Mouse (Mus musculus): Measurements from ENCODE around the gene Oprl1. TPM values are rescaled to one million over a fixed set of nuclear protein-coding genes. Genes with fewer than 3 reads are reported as not detected.

Oprl1 gene
- total RNA-seq, 2 experiments from 2014 or later: 52.9 to 54.1 TPM

DNA sequence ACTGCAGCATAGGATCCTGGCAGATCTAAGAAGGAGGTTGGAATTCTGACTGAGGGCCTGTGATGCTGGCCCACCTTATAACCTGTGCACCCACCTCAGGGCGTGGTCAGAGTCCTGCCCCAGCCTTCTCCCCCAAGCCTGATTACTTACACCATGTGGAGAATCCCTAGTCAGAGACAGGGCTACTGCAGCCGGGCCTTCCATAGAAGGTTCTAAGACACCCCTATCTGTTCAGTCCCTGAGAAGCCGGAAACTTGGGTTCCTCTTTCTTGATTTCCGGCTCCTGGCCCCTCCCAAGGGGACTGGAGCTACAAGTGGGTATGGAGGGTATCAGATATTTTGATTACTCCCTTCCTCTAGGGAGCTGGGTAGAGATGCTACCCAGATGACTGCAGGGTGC lies 23.2 kb upstream of the Oprl1 start:
- no peak for DNase-seq (ENCODE audit: low spot score in 2 of 2)

DNA sequence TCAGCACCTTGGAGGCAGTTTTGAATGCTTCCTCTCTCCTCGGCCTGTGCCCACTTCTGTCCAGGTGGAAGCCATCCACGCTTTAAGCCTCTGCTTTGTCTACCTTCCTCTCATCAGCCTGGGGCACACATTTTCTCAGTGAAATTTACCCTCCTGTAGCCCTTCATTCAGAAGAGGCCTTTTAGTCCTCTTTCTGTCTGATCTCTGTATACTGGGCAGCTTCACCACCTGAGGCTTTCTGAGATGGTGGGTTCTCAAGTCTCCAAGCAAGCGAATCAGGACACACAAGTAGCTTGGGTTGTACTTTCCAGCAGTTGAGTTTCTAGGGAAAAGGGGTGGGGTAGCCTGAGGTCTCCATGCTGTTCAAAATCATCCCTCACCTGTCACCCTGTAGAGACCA lies 22.5 kb upstream of the Oprl1 start:
- no peak for DNase-seq (ENCODE audit: low spot score in 2 of 2)

DNA sequence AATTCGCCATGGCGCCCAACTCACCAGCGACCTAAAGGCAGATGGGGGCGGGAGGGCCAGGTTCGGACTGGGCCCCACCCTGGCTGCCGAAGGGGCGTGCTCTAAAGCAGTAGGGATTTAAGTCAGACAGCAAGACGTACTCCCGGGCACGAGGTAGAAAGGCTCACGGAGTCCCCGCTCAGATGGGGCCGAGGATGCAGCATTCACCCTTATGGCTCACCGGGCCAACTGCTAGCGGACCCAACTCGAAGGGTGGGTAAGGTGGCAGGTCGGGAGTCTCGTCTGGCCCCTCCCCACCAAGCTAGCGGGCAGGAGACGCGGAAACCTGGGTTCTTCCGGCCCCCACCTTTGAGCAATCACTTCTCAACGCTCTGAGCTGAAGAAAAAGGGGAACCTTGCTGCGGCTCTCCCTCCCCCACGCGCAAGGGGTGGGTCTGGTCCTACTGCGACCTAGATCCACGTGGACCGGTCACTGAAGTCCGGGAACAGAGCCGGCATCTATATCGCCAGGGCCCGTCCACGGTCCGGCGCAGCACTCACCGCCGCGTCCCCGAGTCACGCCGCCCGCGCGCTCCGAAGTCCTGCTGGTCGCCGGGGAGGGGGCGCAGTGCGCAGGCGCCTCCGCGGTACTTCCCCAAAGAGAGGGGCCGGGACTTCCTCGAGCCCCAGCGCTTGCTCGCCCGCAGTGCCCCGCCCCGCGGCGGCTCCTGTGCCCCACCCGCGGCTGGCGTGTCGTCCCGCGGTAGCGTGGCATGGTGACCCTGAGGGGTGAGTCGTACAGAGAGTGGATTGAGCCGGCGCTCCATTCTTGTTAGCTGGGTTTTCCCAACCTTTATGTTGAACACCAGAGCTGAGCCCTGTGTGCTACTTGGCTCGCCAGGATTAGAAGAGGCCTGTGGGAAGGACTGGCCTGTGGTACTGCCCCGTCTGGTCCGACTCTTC lies 21.2 kb upstream of the Oprl1 start, which contains the start of gene Rgs19:
Rgs19 (minus strand) TSS at position 639 of the 942 bp plus-strand sequence.
- peak; percentile 77 to 80 for DNase-seq (ENCODE audit: low spot score in 2 of 2)

DNA sequence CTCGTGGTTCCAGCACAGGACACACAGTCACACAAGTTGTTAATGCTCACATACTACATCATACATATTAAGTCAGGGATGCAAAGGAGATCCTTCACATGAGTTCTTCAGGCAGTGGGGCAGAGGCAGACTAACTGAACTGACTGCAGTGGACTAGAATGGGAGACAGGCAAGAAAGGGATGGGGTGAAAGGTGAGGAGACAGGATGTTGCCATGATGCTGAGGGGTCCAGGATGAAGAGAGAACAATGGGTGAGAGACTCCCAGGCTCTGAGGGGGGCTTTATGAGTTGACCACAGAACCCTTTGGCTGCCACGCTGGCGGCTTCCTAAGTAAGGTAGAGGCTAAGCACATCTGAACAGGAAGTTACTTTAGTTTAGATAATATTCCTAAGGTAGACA lies 20.2 kb upstream of the Oprl1 start:
- DNase-seq (ENCODE audit: low spot score in 2 of 2): peak in 1 of 2 experiments; percentile 0

DNA sequence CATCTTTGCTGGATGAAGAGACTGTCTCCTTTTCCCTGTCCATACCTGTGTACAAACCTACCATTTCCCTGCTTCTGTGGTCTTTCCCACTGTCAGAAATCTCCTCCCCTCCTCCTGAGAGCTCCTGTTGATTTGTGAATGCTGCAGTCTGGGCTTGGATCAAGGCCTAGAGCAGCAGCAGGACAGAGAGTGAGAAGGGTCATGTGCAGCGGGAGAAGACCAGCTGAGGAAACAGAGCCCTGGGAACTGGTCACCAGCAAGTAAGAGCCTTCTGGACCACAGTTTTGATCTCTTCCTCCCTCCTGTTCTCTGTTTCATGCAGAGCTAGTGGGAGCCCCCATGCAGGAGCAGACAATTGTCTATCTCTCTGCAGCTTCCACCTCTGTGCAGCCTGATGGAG lies 19.0 kb upstream of the Oprl1 start:
- peak in 1 of 2 experiments; percentile 0 for DNase-seq (ENCODE audit: low spot score in 2 of 2)

DNA sequence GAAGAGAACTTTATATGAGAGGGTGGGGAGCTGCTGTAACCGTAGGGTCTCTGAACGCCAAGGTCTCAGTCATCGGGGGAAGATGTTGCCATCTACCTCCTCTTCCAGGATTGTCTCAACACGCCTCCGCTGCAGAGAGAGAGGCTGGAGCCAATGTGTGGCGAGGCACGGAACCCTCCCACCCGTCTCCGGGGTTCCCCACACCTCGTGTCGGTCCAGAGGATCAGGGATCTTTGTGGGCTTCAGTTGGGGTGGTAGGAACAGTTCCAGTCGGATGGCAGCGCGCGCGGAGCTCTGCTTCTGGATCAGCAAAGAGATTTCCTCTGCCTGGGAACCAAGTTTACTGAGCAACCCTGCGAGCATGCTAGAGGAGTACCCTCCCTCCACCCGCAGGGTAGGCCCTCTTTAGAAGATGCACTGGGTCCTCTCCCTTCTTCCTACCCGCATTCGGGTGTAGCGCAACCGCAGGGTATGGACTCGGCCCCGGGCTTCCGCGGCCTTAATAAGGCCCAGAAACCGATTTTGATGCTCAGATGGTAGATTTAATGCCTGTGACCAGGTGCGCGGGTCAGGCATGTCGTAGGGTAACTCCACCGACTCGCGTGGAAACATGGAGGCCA lies 17.9 kb upstream of the Oprl1 start:
- peak in 1 of 2 experiments; percentile 1 for DNase-seq (ENCODE audit: low spot score in 2 of 2)

DNA sequence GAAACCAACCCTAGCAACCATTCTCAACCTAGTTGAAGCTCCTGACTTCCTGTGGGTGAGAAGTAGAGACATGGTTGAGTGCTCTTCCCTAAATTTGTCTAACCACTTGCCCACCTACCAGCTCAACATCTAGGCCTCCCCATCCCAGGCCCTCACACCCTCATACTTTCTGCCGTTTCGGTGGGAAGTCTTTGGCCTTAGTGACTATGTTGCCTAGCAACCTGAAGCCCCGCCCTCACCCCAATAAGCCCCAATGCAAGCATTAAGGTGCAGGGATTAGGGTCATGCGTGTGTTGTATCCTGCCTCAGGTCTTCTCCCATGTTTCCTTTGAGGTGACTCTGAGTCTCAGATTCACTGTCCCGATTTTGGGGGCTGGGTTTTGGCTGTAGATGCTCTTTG lies 16.6 kb upstream of the Oprl1 start, which contains the start of gene Lkaaear1:
Lkaaear1 (minus strand) TSS at position 202 of the 400 bp plus-strand sequence.
- no peak for DNase-seq (ENCODE audit: low spot score in 2 of 2)

DNA sequence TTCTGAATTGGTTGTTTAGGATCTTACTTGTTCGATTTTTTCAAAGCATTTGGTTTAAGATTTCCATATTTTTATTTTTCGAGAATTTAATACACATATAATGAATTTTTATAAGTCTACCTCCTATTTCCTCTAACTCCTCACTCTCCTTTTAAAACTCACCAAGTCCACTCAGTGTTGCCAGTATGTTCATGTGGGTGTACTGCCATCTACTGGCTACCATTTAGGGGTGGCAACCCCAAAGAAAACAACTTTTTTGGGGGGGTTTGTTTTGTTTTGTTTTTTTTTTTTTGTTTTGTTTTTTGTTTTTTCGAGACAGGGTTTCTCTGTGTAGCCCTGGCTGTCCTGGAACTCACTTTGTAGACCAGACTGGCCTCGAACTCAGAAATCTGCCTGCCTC lies 8.1 kb upstream of the Oprl1 start:
- DNase-seq (ENCODE audit: low spot score in 2 of 2): no peak

DNA sequence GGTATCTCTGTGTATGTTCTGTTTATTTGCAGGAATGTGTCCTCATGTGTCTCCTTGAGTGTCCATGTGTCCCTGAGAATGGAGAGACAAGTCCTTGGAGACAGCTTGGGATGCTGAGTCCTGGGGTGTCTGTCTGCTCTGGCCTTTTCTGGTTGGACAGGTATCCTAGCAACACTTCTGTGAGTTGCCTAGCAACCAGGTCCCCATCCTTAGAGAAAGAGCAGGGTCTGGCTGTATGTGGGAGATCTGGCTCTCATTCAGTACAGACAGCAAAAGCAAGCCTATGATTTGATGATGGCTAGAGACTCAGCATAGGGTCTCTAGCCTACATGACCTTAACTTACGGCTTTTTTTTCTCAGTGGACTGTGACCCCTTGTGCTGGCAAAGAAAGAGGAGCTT lies 1.1 kb upstream of the Oprl1 start:
- DNase-seq (ENCODE audit: low spot score in 2 of 2): peak; percentile 49 to 55

DNA sequence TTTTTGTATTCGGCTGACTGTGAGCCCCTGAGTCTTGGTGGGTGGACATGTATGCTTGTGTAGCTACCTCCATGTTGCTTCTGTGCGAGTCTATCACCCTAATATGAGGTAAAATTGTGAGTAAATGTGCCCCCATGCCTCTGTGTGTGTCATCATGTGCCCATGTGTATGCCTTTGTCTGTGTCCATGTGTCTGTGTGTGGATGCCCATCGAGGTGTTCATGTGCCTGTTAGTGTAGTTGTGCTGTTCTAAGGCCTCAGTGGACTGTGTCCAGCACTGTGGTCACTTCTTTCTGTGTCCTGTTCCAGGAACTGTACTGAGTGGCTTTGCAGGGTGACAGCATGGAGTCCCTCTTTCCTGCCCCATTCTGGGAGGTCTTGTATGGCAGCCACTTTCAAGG lies 566 bp downstream of the Oprl1 start:
- no peak for DNase-seq (ENCODE audit: low spot score in 2 of 2)

DNA sequence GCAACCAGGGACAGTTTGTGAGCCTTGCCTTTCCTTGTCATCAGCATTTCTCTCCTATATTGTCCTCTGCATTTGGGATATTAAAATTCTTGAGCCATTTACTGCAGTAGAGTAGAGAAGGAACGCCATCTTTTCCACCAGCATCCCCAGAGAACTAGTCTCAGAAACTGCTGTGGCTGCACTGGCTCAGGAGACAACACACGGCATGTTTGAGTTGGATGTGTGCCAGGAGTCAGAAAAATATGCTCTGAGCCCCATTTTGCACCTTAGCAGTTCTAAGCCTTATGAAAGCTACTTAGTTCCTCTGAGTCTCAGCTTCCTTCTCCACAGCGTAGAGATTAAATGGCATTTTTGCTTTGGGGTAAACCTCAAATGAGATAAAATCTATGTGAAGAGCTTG lies 2.2 kb downstream of the Oprl1 start:
- DNase-seq (ENCODE audit: low spot score in 2 of 2): no peak

DNA sequence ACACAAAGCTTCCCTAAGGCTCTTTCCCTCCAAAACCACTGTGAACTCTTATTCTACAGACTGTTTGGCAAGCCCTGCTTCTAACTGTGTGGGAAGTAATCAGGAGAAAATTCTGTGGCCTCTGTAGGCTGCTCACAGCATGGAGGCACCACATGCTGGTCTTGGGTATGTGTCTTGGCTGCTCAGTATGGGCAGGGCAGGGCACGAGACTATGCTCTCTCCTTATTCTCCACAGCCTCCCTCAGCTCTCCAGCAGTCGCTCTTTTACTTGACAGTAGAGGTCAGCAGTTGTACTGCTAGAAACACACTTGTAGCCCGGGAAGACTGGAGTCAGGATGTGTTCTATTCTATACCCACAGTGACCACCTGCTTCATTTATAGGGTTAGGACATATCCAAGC lies 5.2 kb downstream of the Oprl1 start:
- DNase-seq (ENCODE audit: low spot score in 2 of 2): no peak

DNA sequence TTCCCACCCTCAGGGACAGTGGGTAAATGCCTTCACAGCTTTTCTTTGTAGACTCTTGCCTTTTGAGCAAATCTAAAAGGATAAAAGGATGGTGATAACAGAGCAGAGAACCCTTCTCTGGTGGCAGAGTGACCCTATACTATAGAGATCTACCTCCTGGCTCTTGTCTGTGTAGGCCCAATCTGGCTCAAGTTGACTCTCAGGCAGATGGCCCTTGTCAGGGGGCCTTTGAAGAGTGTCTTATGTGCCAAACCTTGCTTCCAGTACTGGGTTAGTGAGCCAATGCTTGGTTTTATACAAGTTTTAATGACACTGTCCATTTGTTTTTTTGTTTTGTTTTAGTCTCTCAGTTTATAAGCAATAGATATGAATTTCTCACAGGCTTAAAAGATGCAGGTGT lies 6.4 kb downstream of the Oprl1 start:
- no peak for DNase-seq (ENCODE audit: low spot score in 2 of 2)

DNA sequence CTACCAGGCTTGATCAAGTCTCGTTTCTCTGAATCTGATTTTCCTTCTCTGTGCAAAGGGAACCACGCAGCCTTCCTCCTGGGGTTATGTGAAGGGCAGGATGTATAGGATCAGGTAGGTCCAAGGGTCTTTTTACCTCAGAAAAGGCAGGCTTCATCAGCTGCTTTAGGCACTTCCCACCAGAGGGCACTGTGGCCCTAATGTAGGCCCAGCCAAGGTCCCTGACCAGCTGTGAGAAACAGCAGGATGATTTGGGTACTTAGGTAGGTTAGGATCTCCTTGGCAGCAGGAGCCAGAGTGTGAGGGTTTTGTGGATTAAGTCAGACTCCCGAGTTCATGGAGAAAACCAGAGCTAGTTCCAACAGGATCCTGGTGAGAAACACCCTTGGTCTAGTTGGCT lies 7.4 kb downstream of the Oprl1 start:
- DNase-seq (ENCODE audit: low spot score in 2 of 2): no peak

DNA sequence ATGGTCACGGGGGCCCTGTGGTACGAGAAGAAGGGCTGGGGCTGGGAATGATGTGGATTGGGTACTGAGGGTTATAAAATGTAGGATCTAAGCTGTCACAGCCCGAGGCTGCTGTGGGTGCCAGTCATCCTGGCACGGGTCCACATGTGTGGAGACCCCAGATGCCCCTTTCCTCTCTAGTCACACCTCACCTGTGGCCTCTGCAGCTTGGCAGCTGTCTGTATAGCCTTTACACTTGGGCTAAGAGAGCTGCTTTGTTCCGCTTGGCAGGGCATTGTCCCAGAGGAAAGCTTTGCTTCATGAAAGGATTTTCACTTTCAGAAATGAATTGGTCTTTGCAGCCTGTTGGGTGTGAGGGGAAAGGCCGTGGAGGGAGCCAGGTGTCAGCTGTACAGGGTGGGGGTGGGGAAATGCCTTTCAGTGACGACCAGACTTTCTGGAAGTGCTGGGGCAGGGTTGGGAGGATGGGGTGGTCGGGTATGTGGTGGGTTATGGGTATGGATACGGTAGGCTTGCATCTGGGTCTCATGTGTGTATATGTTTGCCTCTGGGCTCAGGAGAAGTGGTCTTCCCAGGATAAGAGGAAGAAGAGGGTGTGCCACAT lies 12.9 kb downstream of the Oprl1 start:
- no peak for DNase-seq (ENCODE audit: low spot score in 2 of 2)

DNA sequence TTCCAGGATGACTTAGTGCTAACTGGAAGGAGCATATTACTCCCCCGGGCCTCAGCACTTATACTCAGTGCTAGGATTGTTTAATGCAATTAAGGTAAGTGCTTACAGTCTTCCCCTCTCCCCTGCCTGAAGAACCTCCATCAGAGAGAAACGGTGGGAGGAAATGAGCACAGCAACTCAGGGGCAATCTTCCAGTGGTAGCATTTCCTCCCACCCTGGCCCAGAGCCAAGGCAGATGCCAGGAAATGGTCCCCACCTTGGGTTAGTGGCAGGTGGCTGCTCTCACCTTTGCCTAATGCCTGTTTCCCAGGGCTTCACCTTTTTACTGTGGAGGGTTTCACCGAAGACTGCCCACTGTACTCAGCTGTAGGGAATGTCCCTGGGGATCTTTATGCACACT lies 15.2 kb downstream of the Oprl1 start:
- DNase-seq (ENCODE audit: low spot score in 2 of 2): no peak

DNA sequence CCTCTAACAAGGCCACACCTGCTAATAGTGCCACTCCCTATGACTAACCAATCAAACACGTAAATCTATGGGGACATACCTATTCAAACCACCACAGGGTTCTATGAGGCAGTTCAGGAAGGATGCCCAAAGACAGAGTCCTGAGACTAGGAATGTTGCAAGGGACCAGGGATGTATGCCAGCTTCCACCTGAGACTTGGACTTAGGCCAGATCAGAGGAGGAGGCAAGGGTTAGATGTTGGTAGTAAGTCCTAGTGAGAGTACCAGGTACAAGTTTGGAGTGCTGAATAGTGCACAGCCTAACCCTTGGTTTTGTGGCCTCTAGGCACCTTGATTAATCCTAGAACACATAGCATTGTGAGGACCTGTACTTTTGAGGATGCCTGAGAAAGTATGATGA lies 37.8 kb downstream of the Oprl1 start:
- no peak for DNase-seq (ENCODE audit: low spot score in 2 of 2)

DNA sequence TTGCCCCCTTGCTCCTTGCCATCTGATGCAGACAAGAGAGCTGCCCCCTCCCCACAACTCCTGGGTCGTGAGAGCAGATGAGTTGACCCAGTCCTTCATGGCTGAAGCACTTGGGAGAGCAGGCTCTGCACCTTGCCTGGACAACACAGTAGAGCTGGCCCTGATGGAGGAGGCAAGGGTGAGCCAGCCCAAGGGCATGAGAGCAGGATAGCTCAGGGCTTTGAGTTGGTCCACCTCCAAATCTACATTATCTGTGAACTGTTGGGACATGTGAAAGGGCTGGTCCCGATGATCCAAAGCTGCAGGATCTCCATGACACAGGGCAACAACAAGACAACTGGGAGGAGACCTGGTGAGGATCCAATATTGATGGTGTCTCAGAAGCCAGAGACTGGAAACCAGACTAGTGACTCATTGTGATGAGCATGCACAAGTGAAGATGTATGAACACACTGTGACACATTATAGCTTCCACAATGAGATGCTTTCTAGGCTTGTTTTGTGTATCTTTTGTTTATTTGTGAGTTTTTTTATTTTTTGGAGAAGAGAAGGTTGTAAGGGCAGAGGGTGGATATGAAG lies 43.4 kb downstream of the Oprl1 start:
- no peak for DNase-seq (ENCODE audit: low spot score in 2 of 2)

DNA sequence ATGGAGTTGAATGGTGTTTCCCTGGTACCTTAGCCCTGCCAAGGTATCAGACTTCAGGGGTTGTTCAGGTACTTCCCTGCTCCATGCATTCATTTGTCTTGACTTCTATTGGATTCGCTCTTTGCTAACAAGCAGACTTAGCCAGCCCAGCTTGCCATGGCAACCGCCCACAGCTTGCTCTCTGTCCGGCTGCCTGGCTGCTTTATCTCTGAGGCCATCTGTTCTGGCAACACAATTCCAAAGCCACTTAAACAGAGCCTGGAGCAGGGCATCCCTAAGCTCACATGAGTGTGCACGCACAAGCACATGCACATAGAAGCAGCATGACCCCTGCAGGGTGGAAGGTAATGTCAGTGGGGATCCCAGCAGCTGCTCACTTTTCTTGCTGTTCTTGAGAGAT lies 44.2 kb downstream of the Oprl1 start:
- DNase-seq (ENCODE audit: low spot score in 2 of 2): peak; percentile 55 to 64

DNA sequence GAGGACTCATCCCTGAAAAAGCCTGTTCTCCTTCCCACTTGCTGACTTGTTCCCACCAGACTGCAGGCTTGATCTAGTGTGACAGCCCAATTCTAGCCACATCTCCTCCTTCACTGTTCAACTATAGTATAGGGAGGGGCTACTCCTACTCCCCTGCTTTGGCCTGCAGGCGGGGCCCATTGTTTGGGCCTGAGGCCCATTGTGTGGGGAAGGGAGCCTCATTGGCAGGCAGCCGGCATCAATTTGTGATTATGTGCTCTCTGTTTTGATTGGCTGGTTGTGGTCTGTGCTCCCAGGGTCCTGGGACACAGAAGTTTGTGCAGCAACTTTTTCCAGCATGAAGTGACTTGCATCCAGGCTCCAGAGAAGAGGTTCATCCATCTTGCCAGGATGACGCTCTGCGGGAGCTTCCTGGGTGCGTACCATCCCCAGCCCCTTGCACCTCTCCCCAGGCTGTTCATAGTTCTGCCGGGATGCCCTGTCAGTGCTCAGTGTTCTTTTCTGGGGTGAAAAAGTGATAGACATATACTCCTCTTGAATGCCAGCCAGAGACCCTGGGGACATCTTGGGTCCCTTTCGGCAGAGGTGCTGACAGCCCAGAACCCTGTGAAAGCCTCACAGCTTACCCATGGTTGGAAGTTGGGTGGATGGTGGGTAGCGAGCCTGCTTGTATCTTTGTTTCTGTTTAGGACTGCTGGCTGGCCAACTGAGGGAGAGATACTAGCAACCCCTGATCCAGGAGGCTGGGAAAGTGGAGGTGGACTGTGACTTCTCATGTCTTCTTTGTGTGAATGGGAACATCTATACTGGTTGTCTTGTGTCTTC lies 48.4 kb downstream of the Oprl1 start, which contains the start of gene Myt1:
Myt1 (plus strand) TSS at position 327 of the 825 bp plus-strand sequence.
- no peak for DNase-seq (ENCODE audit: low spot score in 2 of 2)

Measured in layer of hippocampus, postnatal 14 days (tissue).